Mouse (Mus musculus): Measurements from ENCODE around the gene Cpe.

DNA sequence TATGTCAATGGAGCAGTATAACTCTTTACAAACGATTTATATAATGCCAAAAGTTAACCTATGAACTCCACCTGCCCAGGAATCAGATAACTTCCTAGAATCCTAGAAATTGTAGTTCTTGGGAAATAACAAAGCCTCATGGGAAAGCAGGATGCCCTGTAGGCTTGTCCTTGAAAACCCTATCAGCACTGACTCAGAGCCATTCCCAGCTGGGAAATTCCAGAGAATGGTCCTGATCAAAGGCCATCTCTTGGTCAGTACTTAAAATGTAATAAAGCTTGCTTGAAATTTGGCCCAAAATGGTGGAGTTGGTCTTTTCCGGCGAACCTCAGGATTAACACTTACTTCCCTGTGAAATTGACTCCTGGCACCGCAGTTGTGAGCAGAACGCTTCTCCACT, 53.2 kb downstream of the Cpe start:
- no peak for TF ChIP-seq ZMIZ1 (IDR thresholded peaks at IDR 0.05; ENCODE audit: low read depth, low read length)
- no peak for TF ChIP-seq USF1 (IDR thresholded peaks at IDR 0.05; ENCODE audit: low read depth, low read length)
- TF ChIP-seq MEF2A (IDR thresholded peaks at IDR 0.05; ENCODE audit: extremely low read depth, insufficient replicate concordance, low read depth, low read length, poor library complexity, severe bottlenecking) = no peak
- TF ChIP-seq MAFK (IDR thresholded peaks at IDR 0.05; ENCODE audit: borderline replicate concordance, low read depth, low read length) = no peak
- TF ChIP-seq POLR2A (IDR thresholded peaks at IDR 0.05; ENCODE audit: control insufficient read depth in 1 of 2, insufficient read depth in 1 of 2, low read depth in 1 of 2, low read length in 2 of 2, poor library complexity in 1 of 2) = no peak
- TF ChIP-seq KAT2A (conservative IDR thresholded peaks at IDR 0.05; ENCODE audit: low read depth, low read length) = no peak
- TF ChIP-seq CTCF (IDR thresholded peaks at IDR 0.05 in 2 of 3, conservative IDR thresholded peaks at IDR 0.05 in 1 of 3; ENCODE audit: control insufficient read depth in 1 of 3, insufficient read depth in 1 of 3, low read depth in 2 of 3, low read length in 3 of 3, poor library complexity in 1 of 3, severe bottlenecking in 1 of 3) = no peak
- TF ChIP-seq RCOR1 (IDR thresholded peaks at IDR 0.05; ENCODE audit: low read depth, low read length) = no peak

All from MEL (cell line).